Comparison of ENCODE assay signal across 10 mouse cellular contexts in genomic region chr1:156184158-156184571, GRCm38 (mm10). TPM values are rescaled to one million over a fixed set of nuclear protein-coding genes. Genes with fewer than 3 reads are reported as not detected.
DNase-seq lines count a peak whose midpoint lies in the region; ATAC-seq and TF ChIP-seq lines count a peak whose summit lies in the region.
"Had no signal": no experiment of that assay in that cellular context is flagged by ENCODE, and none has a peak within 500 bp of the region (broad histone marks: within the 10 kb centered on the region; RNA-seq: fewer than 3 reads in every experiment).

No protein-coding gene starts in this region.

- TF ChIP-seq POLR2A in brain, embryonic 14.5 days (IDR thresholded peaks at IDR 0.05; ENCODE audit: borderline replicate concordance, extremely low read depth, insufficient read depth, insufficient read length, poor library complexity, severe bottlenecking), result no peak

- peak overlapping the region; percentile 63; the same call in 1 of the 2 replicates for H3K27ac ChIP-seq in heart, embryonic 10.5 days

- no peak for TF ChIP-seq CTCF in brain, embryonic 14.5 days (IDR thresholded peaks at IDR 0.05; ENCODE audit: borderline replicate concordance, extremely low read depth, insufficient read depth, insufficient read length)

- WGBS in heart, embryonic 10.5 days, result 24% methylated on average over 11 of the region's 11 CpGs

- 0 out of 2 replicates have a peak, but pooled peaks have one; percentile 29 for ATAC-seq in megakaryocyte-erythroid progenitor cell, adult 5-6 weeks (replicated peaks; ENCODE audit: low FRiP score, low TSS enrichment, poor library complexity, severe bottlenecking)

- DNase-seq in heart, embryonic 10.5 days (ENCODE audit: low spot score), result no peak
- DNase-seq in heart, adult 18-20 months, result no peak
- peak; percentile 72 for DNase-seq in brain, embryonic 14.5 days (ENCODE audit: low read depth)
- peak; percentile 77 for DNase-seq in kidney, adult 11 months
- DNase-seq in gastrocnemius, adult 8-10 months (ENCODE audit: low spot score in 2 of 2), result no peak
- DNase-seq in cerebellum, postnatal 14 days, result no peak
- DNase-seq in cerebellum, postnatal 36 days, result no peak
- DNase-seq: right cerebral cortex, postnatal 14 days had no signal

- no peaks in the 10 kb centered on the region for H3K27me3 ChIP-seq in heart, embryonic 10.5 days (ENCODE audit: insufficient read depth, poor library complexity, severe bottlenecking)

- peak overlapping the region; percentile 19; the same call in 1 of the 2 replicates for H3K4me3 ChIP-seq in heart, embryonic 10.5 days

- H3K4me1 ChIP-seq in heart, embryonic 10.5 days, result peaks cover 54% of the 10 kb centered on the region

- no peaks in the 10 kb centered on the region for H3K9me3 ChIP-seq in heart, embryonic 10.5 days

- no peaks in the 10 kb centered on the region for H3K36me3 ChIP-seq in heart, embryonic 10.5 days

RNA-seq across cellular contexts. Expression of gene Fam163a, which starts 20.7 kb away (rescaled TPM):
- 1.1 and 3.1 TPM in 2 replicates for polyA plus RNA-seq in heart, embryonic 10.5 days (2016; fragmentation: Nextera tagmentation; extraction: Ambion mirVana)
- total RNA-seq in heart, adult 18-20 months (2021), result under 1 TPM in 1 of 2 experiments, not detected in 1; 0.07 TPM
- polyA plus RNA-seq in brain, embryonic 14.5 days (2012; rRNA removed), result 1.7 and 4.0 TPM in 2 replicates
- total RNA-seq in megakaryocyte-erythroid progenitor cell, adult 5-6 weeks (2014; fragmentation: Nextera tagmentation), result not detected in 2 replicates
- total RNA-seq in megakaryocyte-erythroid progenitor cell, adult 5-6 weeks (2017), result 0.30 TPM in 1 of 2 replicates, not detected in the other
- not detected for total RNA-seq in gastrocnemius, adult 8-10 months (2022)
- total RNA-seq: hematopoietic stem cell, adult 5-6 weeks had no signal

Comparison
In these comparisons a context has a peak if more than half of its experiments do, and no peak if none do; other contexts are left out.
1. DNase-seq: peak in brain, embryonic 14.5 days (single experiment) and kidney, adult 11 months (single experiment); none in heart, embryonic 10.5 days (single experiment), heart, adult 18-20 months (0 of 2), gastrocnemius, adult 8-10 months (0 of 2), cerebellum, postnatal 14 days (0 of 2) and cerebellum, postnatal 36 days (0 of 2).